Mouse (Mus musculus) left cerebral cortex, postnatal 14 days (tissue): ENCODE measurements at regions not wholly inside any gene's neighbourhood (a gene's known extent, or its start where the extent isn't known, plus 50 kb on each side); places are given as distances from the start of the nearest gene placed in this dataset.
A peak's percentile ranks its signal among the peaks of the same experiment; 100 is the strongest.
"Not testable (repeated sequence)": the region's sequence is repeated elsewhere in the genome, so short reads cannot be mapped to it uniquely, and the experiment has no call there.

Experiments used
- DNase-seq, 2 experiments: peaks; one replicate each; pipeline ENCODE4 v3.0.0; 2021 to 2022; ENCODE audit warnings: low spot score in 2 of 2, mixed read lengths in 1 of 2
- intact Hi-C: fragments of 180-260 bp; cut with DNase I; formaldehyde crosslinking; loops from one replicate; pipeline ENCODE4 v1.15.1; 2025

DNA sequence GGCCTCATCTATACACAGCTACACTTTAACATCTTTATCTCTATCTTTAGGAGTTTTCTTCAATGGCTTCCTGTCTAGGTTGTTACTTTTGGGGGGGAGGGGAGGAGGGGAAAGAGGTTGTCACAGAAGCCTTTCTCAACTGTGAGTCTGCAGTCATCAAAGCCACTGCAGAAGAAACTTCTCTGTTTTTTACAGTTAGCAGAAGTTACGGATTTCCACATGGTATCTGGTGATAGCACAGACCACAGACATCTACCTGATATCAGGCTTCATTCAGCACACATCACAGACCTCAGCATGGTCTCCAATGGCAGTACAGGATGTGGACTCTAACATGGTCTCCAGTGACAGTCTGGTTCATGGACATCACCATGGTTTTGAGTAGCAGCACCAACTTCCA is 234.8 kb upstream of the Adarb2 start:
- no peak for DNase-seq
- intact Hi-C loops = no loop called here

DNA sequence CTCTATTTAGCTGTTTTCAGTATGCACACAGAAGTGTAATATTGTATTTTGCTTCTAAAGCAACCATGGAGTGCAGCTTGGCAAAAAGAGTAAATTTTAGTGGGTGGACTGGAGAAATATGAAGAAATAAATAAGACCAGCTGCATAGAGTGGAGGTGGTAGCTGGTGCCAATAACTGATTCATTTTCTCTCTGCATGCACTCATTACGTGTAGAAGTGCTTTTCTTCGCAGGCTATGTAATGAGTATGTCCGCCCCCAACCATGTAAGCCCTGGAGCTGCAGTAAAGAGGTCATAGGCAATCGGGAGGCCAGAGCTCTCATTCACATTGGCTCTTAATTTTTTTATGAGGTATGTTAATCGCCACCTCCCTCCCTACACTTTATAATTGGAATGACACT is 208.5 kb upstream of the Adarb2 start:
- peak; percentile 9 to 50 for DNase-seq
- intact Hi-C loops = no loop called here

DNA sequence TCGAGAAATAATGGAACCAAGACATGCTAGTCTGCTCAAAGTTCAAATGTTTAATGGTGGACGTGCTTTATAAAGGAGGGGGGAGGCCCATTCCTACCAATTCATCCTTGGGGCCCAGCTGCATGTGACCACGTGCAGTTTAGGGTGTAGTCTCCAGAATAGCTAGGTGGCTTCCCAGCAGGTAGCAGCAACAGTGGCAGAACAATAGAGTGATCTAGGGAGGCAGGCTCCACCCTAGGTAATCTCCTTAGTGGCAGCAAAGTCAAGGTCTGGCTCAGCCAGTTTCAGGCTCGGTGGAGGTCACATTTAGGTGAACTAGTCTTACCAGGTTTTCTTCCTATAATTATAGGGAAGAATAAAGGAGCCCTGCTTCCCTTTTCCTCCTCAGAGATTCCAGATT is 172.6 kb upstream of the Adarb2 start:
- DNase-seq, intact Hi-C loops: not testable (repeated sequence)

DNA sequence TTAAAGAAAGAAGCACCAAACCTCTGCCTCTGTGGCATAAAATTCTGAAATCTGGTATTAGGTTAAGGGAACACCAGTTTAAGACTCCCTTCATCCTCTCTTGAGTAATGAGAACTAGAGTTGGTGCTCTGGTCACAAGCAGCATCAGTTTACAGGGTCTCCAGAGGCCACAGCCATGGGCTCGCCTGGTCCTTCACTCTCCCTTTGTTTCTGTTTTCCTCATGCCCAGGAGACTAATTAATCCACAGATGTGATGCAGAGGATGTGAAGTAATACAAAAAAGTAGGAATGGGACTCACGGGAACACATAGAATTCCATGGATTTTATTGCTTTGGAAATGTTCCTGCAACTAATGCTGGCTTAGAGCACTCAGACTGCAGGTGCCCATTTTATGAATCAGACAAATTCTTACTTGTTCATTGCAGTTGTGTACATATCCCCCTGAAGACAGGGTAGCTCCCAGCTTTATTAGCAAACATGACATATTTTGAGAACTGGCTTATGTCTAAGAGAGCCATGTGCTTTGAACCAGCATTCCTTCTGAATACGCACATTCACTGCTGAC is 151.7 kb upstream of the Adarb2 start:
- no peak for DNase-seq
- intact Hi-C loops = no loop called here

DNA sequence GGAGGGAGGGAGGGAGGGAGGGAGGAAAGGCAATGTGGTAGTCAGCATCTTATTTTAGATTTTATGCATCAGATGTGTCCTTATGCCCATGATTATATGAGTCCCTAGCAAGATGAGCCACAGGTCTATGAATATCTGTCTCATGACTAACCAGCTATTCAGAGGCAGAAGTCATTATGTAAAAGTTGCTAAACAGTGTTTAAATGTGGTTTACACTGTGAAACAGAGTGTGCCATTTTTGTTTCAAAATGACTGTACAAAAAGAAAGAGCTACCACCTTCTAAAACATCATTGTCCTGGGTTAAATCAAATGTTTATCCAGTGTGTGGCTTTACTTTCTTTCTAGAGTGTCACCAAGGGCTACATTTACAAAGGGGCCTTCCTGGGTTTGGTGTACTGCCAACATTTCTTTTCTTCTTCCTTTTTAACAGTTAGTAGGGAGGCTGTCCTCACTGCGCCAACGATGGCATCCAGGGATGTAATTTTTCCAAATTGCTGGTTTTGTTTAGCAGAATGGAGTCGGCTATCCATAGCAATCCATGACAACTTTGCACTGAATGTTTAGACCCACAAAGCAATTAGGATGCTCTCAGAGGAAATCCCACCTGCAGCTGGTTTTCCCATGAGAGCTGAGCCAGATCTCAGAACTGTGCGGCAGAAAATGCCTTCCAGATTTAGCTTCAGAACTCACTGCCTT is 146.4 kb upstream of the Adarb2 start:
- intact Hi-C loops = no loop called here

DNA sequence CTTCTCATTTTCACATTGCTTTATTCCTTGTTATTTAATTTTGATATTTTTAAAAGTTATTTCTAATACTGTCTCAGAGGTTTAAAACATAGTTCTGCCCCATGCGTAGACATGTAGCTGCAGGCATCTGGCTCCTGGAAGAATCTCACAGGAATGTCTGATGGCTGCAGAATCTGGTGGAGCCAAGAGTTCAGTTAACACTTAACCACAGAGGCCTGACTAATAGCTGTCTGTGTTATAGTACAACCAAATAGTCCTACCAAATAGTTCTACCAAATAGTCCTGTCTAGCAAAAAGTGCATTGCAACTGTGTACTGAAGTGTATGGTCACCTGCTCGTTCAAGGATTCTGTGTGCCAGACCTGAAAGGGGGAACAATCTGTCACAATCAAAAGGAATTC is 115.5 kb upstream of the Adarb2 start:
- intact Hi-C loops = no loop called here
- DNase-seq = no peak

More for the DNA sequence above, 146.4 kb upstream of the Adarb2 start:
- peak; percentile 17 to 39 for DNase-seq

DNA sequence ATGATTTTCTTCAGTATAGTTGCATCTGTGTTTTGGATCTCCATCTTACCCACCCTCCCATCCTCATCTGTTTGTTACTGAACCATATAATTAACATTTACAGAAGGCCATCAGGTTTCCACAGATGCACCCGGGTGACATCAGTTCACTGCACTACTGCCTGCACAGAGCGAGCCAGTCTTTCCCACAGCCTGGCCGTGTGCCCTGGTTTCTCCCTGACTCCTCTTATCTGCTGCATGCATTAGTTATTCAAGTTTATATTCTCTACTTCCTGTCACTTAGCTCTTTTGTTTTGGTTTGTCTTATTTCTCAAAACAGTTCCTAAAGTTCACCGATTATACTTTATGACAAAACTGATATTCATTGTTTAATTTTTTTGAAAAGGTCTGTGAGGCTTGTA is 113.1 kb upstream of the Adarb2 start:
- no peak for DNase-seq
- intact Hi-C loops = no loop called here

DNA sequence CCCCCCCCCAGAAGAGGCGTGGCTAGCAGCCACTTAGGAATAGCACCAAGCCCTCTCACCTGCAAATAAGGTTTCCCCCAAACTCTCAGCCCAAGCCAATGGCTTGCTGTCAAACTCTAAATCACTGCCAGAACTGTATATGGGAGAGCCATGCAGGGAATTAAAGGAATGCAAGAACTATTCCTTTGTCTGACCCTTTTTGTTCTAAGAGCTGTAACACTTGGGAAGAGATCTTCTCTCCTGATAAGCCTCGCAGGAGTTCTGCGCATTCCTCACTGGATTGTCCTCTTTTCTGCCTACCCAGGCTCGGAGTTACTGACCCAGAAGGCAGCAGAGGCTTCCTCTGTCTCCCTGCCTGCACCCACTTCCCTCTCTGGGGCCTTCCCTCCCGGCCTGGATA is 94.0 kb upstream of the Adarb2 start:
- DNase-seq = no peak
- intact Hi-C loops = no loop called here

DNA sequence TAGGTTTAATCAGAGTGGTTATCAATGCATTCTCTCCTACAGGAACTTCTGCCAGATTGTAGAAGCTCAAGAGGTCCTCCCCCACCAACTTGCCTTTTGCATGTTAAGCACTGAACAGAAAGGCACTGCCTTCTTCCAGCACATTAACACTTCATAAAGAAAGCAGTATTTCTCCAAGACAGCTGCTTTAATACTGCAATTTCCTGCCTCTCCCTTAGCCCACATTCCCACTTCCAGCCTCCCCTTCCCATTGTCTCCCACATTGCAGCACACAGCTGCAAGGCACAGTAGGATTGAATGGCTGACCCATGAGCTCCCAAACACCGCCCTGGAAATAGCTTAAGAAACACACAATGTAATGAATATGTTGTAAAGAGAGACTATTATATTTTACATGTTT is 89.7 kb upstream of the Adarb2 start:
- intact Hi-C loops = no loop called here
- DNase-seq = no peak

DNA sequence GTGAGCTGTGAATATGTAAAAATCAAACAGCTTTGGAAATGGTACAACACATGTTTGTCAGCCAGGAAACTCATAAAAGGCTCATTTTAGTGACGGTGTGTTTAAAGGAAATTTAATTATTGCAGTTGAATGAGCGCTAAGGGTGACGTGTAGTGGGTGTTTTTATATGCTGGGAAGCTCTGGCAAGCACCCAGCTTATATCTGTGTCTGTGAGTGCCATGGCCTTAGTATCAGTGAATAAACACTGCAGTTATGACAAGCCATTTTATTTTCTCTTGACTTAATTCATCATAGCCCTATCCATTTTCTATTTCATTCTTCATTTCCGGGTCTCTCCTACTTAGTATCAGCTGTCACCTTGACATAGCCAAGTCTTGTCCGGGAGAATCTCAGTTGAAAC is 83.7 kb upstream of the Adarb2 start:
- intact Hi-C loops = no loop called here
- no peak for DNase-seq

DNA sequence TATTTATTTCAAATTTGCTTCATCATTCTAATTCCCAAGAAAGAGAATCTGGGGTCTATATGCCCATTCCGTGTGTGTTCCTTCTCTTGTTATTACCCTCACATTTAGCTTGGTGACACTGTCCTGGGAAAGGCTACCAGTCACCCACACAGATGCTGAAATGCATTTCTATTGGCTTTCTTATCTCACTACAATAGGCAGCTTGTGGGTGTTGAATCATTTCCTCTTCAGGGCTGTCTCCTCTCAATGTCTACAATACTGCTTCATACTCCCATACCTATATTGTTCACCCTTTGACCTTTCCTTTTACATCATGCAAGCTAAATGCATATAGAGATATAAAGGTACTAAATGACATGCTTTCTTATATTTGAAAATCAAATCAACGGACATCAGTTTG is 82.7 kb upstream of the Adarb2 start:
- intact Hi-C loops = no loop called here
- DNase-seq = no peak

DNA sequence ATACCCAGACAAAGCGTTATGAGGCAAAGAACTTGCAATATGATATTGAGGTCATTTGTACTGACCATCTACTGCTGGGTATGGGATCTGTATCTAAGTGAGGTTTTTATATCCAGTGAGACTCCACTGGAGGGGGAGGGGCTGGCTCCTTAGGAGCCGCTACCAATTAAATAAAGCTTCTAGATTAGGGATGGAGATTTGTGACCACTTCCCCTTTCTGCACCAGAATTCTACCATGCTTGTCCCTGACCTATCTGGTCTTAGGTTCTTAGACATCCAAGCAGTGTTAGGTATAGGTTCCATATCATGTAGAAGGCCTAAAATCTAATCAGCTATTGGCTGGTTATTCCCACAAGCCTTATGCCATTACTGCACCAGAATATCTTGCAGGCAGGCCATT is 67.9 kb upstream of the Adarb2 start:
- no peak for DNase-seq
- intact Hi-C loops = no loop called here

DNA sequence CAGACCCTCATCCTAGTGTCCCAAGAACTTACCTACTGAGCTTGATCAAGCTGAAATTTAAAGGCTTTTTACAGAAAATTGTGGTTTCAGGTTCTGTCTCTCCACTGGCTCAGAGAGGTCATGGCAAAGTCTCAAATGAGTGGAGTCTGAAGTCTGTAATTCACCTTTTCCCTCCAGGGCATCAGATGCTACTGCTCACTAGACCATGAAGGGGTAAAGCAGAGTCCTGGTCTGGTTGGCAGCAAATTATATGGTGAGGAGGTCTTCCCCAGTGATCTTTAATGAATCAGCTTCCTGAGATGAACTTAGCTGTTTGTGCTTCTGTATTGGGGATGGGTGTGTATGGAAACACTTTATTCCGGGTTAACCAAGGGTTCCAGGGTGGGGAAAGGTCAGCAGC is 63.3 kb upstream of the Adarb2 start:
- intact Hi-C loops = no loop called here
- no peak for DNase-seq

DNA sequence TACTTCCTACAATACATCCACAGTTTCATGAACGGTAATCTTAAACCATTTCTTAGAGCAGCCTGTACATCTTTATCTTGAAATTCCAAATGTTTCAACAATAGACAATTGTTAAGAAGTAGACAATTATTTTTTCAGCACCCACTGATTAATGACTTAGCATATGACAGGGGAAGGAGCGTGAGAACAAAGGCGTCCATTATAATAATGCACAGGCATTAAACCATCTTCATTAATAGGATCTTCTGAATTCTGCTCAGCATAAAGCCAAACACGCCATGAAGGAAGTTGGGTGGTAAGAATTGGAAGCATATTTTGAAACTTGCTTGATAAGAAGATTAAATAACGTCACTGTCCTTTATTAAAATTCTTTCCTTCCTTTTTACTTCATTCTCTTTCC is 50.5 kb upstream of the Adarb2 start:
- intact Hi-C loops = no loop called here
- no peak for DNase-seq
